Mouse (Mus musculus): Measurements from ENCODE around the gene Npff.

Npff gene

DNA sequence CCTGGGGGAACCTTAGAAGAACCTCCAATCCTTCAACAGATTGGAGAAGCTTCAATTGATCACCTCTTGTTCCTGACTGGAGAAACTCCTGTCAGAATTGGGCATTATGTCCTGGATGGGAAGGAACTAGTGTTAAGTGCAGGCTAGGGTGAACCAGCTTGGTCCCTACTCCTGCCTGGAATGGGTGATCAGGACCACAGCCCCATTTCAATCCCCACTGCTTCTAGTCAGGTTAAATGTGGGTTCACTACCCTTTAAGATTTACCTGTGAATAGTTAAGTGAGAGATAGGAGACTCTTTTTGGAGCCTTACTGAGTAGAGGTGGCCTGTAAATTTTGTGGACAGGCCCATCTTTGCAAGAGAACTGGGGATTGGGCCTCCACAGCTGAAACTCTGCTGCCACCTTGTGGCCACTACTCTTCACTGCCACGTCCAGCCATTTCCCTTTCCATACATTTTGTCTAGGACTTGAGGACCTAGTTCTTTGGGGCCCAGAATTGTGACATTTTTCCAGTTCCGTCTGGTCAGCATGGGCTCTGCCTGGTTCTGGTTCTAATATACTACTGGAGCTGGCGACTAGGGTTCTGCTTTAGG lies at the start of gene Npff:
Npff (minus strand) TSS at position 51 of the 594 bp plus-strand sequence.
- peak; percentile 81 for DNase-seq

DNA sequence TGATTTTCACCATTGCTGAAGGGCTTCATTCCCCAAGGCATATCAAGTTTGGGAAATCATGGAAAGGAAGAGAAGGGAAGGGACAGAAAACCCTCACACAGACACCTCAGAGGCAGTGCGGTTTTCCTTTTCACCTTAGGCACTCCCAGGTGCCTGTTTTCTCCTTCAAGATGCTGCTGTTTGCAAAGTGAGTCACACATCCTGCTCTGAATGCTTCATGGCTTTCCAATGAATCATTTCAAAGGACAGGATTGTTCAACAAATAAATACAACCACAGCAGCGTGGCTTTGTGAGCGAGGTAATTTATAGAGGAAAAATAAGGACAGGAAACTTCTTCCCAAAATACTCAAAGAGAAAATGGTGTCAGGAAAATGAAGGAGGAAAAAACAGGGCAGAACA lies 47.3 kb upstream of the Npff start:
- no peak for DNase-seq

- DNase-seq = no peak
Measured at GRCm38 (mm10) chr15:102567849-102568248, 43.1 kb upstream of the Npff start.

DNA sequence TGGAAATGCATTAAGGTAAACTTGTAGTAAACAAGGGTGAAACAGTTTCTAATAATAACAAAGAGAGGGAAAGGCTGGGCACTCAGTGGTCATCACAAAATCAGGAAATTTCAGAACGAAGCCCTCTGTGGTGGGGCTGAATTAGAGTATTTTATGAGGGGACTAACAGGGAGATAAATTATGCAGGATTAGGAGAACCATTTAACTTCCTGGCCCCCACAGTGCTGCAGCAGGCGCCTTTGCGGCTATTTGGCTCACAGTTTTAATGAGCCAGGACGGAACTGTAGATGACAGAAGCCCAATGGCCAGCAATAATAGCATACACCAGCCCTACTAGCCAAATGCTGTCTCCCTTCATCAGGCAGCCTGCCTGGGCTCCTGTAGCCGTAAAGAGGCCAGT lies 38.9 kb upstream of the Npff start:
- peak; percentile 61 for DNase-seq

DNA sequence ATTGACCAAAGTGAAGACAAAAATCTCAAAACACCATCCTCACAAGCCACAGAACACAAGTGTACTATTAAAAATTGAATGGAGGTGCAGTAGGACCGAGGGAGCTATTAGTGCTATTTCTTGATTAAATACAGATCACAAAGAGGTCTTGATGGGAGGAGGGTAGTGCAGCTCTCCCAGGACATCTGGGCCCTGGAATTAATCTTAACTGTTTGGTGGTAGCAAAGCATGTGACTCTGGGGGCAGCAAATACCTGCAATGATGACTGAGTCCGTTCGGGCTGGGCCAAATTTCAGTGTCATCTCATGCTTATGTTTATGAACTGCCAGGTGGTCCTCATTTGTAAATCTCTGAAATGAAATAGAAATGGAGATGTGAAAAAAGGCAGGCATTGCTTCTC lies 38.3 kb upstream of the Npff start:
- no peak for DNase-seq

- no peak for DNase-seq
Measured at GRCm38 (mm10) chr15:102562491-102562890, 37.7 kb upstream of the Npff start.

DNA sequence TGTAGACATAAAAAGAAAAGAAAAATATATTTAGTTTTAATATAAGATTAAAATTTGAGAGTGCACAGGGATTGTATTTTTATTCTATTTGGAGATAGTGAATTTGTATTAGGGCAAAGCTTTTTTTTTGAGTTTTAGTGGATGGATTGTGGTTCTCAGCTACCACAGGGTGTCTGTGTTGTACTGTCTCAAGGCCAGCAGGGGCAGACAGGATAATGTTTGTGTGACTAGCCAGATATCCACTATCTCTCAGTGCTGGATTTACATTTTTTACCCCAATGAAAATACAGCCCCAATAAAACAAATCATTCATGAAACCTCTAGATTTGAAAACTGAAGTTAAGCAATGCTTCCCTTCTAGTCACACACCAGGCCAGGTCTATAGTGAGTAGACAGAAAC lies 32.8 kb upstream of the Npff start:
- DNase-seq = no peak

DNA sequence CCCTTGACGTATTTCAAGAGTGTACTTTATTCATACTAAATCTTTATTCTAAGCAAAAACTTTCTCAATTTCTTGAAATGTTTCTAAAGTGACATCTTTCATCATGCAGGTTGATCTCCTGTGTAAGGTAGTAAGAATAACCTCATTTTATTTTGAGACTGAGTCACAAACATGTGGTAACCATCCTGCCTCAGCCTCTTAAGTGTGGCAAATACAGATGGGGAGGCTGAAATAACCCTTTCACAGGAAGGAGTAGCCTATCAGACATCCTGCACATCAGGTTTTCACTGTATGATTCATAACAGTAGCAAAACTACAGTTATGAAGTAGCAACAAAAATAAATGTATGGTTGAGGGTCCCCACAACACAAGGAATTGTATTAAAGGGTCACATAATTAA lies 30.8 kb upstream of the Npff start:
- DNase-seq = no peak

GRCm38 (mm10) chr15:102552599-102552998 lies 27.9 kb upstream of the Npff start:
- DNase-seq = no peak

DNA sequence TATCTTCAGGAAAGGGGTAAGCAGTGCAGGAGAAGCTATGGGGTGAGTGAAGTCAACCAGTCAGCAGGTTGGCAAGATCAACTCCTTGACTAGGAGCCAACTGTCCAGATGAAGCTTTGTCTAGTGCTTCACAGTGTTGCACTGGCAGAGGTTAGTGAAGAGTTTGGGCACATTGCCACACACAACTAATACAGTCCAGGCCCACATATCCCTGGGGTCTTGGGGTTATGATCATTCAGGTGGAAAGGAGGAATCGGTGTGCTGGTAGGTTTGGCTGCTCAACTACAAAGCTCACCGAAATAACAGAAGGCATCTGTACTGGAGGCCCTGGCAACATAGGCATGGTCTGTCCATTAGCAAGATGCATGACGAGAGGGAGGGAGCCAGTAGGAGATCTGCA lies 22.7 kb upstream of the Npff start:
- DNase-seq = peak; percentile 95

DNA sequence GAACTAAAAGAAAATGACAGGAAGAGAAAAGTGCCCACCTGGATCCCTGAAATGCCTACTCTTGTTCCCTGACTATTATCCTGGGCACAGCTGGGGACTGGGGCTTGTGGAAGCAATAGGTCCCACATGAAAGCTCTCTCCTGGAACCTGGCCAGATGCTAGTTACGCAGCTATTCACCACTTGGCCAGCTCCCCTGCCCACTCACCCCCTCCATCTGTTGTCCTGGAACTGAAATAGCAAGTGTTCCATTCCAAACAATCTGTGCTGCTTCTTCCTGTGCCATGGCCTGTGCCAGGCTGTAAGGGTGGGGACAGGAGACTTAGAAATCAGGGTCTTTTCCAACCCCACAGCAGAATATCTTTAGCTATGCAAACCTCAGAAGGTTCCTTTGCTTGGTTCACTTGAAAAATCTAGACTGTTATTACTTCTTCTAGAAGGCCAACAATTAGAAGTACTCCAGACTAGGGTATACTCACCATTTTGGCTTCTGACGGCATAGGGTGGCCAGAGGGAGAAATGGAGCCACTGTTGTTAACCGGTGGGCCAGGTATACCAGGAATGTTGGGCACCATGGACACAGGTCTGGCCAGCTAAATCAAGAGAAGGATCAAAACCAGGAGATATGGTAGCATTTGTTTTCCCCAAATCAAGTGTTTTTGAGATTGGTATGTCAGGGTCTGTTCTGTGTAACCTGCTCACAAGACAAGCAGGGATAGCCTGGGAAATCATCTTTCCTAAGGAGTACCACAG lies 22.1 kb upstream of the Npff start:
- peak; percentile 99 for DNase-seq

DNA sequence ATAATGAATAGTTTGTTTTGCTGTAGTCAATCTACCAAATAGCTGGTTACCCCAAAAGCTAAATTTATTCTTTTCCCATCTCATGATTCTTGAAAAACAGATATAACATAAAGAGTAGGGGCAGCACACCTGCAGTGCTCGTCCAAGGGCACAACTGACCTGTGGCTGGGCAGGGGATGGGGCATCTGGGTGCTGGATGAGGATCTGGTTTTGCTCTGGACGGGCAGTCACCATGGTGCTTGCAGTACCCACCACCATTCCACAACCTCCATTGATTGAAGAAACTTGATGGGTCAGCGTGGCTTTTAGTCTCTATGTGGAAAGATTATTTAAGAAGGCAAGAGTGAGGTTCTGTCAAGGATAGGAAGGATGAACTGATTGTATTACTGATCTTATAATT lies 21.5 kb upstream of the Npff start:
- peak; percentile 62 for DNase-seq

GRCm38 (mm10) chr15:102544801-102545200 lies 20.1 kb upstream of the Npff start:
- peak; percentile 97 for DNase-seq

- peak; percentile 29 for DNase-seq
Measured at GRCm38 (mm10) chr15:102533926-102534325, 9.2 kb upstream of the Npff start.

DNA sequence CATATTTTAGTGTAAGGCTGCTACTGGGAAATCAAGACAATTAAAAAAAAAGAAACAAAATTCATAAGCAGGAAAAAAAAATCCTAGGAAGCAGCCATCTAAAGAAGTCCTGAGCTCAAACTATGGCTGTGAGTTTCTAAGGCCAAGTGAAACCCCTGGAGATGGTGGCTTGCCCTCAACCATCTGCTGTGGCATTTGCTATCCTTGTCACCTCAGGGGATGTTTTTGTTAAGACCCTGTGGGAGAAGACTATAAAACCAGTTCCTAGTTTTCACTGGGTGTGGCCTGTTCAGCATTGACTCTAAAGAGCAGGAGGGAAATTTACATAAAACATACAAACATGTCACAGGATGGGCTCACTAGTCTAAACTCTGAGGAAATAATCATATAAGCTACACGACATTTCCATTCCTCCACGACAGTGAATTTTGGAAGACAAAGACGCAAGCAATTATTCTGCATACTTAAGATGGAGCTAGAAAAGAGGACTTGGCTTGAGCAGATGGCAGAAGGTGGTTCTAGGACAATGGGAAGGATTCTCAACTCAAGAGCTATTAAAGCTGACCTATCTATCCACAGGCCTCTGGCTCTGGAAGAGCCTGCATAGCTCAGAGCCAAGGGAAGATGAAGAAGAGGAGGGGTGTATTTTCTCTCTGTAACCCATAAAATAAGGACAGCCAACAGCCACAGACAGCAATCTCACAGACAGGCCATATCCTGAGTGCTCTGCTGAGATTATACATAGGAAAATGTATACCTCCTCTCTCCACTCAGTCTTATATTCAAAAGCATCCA lies 7.6 kb upstream of the Npff start:
- DNase-seq = peak; percentile 82

- DNase-seq = peak; percentile 28
Measured at GRCm38 (mm10) chr15:102531586-102531985, 6.8 kb upstream of the Npff start.

DNA sequence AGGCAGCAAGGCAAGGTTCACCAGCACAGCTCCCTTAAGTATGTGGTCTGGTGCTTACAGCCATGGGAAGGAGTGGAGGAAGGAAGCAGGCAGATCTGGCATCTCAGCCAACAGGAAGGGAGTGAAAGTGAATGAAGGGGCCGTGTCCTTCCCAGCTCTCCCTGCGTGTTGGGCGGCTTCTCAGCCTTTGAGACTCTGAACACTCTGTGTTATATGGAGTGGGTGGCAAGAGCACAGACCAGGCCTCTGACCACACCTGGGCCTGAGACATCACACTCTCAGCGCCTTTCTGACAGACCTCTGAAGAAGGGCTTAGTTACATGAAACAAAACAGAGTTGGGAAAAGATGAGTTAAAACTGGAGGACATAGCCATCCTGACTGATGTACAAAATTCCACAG lies 5.8 kb upstream of the Npff start:
- no peak for DNase-seq

GRCm38 (mm10) chr15:102528396-102528795 lies 3.7 kb upstream of the Npff start:
- DNase-seq = no peak

DNA sequence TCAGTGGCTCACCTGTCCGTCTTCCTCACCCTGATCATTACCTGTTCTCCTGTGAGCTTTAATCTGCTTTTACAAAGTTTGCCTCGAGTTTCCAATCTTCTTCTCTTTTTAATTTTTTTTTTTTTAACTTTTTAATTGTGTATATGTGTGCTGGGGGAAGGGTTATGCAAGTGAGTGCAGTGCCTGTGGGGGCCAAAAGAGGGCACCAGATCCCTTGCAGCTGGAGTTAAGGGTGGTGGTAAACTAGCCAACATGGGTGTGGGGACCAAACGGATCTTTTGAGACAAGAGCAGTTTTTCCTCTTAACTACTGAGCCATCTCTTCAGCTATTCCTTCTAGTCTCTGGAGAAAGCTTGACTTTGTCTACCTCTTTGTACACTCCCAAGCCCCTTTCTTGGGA lies 3.2 kb upstream of the Npff start:
- DNase-seq = no peak

GRCm38 (mm10) chr15:102526111-102527002 lies 1.6 kb upstream of the Npff start:
- DNase-seq = no peak

DNA sequence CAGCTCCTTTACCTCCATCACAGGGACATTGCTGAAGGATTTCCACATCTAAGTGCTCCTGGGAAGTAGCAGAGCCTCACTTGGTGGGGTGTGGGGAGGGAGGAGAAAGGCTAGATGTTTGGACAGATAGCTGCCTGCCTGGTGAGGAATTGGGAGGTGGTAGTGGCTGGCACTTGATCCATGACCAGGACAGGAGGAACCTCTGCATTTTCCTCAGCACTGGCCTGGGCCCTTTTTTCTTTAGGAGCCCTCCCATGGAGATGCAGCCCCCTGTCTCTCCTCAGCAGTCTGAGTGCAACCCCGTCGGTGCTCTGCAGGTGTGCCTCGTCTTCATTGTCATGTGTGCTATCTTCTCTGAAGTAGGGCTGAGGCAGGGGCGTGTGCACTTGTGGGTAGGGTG lies 3.3 kb downstream of the Npff start:
- peak; percentile 44 for DNase-seq

DNA sequence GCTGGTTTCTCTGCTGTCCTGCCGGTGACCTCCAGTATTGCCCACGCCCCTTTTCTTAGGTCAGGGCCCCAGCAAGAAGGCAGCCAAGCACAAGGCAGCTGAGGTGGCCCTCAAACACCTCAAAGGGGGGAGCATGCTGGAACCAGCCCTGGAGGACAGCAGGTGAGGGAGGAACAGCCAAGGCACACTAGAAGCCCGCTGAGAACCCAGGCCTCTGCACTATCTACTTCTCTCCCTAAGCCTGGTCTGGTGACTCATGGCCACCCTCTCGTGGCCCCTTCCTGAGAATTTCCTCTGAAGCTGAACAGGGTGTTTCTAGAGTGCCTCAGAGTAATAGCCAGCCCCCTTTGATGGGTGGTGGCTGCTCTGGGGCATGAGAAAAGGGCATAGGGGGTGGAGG lies 4.3 kb downstream of the Npff start:
- DNase-seq = peak; percentile 71
